Mouse (Mus musculus) heart, adult 2 months (tissue): ENCODE data around the gene Gm20388. TPM values are rescaled to one million over a fixed set of nuclear protein-coding genes. Genes with fewer than 3 reads are reported as not detected.

ENCODE experiments used
- DNase-seq, 2 experiments: peaks; one replicate each; pipeline ENCODE4 v3.0.0; 2021
- H3K27ac ChIP-seq: fragments of 200-600 bp; 2 replicates; pipeline ENCODE4 v1.8.1; 2022
- H3K27me3 ChIP-seq: fragments of 200-500 bp; 2 replicates; pipeline ENCODE4 v1.6.1; 2012; ENCODE audit warnings: mild to moderate bottlenecking, low read length, inconsistent platforms, mixed read lengths; ENCODE audit not compliant: control insufficient read depth, insufficient read depth
- H3K36me3 ChIP-seq: fragments of 200-500 bp; 2 replicates; pipeline ENCODE4 v1.6.1; 2012; ENCODE audit warnings: low read length, inconsistent platforms; ENCODE audit not compliant: control insufficient read depth, insufficient read depth
- H3K4me1 ChIP-seq: fragments of 200-500 bp; 2 replicates; pipeline ENCODE4 v1.6.1; 2011; ENCODE audit warnings: low read length; ENCODE audit not compliant: control insufficient read depth, insufficient read depth
- H3K4me3 ChIP-seq: fragments of 200-600 bp; 2 replicates; pipeline ENCODE4 v1.8.1; 2022
- H3K79me2 ChIP-seq: fragments of 200-500 bp; replicated peaks from 2 replicates; pipeline ENCODE4 v1.6.1; 2012; ENCODE audit warnings: mild to moderate bottlenecking, inconsistent platforms, low read length, moderate library complexity, mixed read lengths; ENCODE audit not compliant: control insufficient read depth, insufficient read depth
- H3K9ac ChIP-seq: fragments of 200-500 bp; 2 replicates; pipeline ENCODE4 v1.6.1; 2012; ENCODE audit warnings: low read depth, mild to moderate bottlenecking, control low read depth, inconsistent platforms, low read length, mixed read lengths
- CTCF ChIP-seq: fragments of 200-600 bp; IDR thresholded peaks from 2 replicates; pipeline ENCODE4 v1.8.1; 2022; ENCODE audit warnings: antibody characterized with exemption, mild to moderate bottlenecking, moderate library complexity
- EP300 ChIP-seq: fragments of 200-500 bp; IDR thresholded peaks from 2 replicates; pipeline ENCODE4 v1.6.1; 2011; ENCODE audit warnings: low read depth, low read length, control low read depth; ENCODE audit not compliant: insufficient read depth
- POLR2A ChIP-seq: fragments of 200-500 bp; IDR thresholded peaks from 2 replicates; pipeline ENCODE4 v1.6.1; 2011; ENCODE audit warnings: mild to moderate bottlenecking, low read depth, low read length, control low read depth; ENCODE audit not compliant: insufficient read depth
- WGBS: fragments of 180-500 bp; shearing (Covaris S2); methylation state at CpG from one replicate; pipeline ENCODE4 v1.1.7; 2018; 5-methylcytosine and 5-hydroxymethylcytosine counted together
- intact Hi-C: fragments of 180-260 bp; cut with DNase I; formaldehyde crosslinking; loops from one replicate; pipeline ENCODE4 v1.15.1; 2025
- polyA plus RNA-seq: library from polyadenylated mRNA; depleted of rRNA; stranded (reverse); fragments of >200 nt; gene quantifications from 2 replicates; pipeline ENCODE4 v1.2.3, GENCODE M21; 2012
- total RNA-seq, 2 experiments: library from RNA; stranded (reverse); gene quantifications; 2 replicates each; pipeline ENCODE4 v1.2.3; 2021

Gm20388 gene
- total and polyA plus RNA-seq, 3 experiments: 1.8 to 32.3 TPM; not detected in 1

- WGBS: 57% methylated on average over 13 of the region's 13 CpGs
- TF ChIP-seq POLR2A (no peak), EP300 (no peak), CTCF (no peak)
- intact Hi-C loops: no loop called here
Observed at GRCm38 (mm10) chr8:122548331-122548730, 2637.7 kb downstream of the Gm20388 start.

GRCm38 (mm10) chr8:122548891-122549439 lies 2638.3 kb downstream of the Gm20388 start:
- no peak for DNase-seq
- TF ChIP-seq POLR2A: no peak
- TF ChIP-seq CTCF: no peak
- no peak for TF ChIP-seq EP300
- peak overlapping the region; percentile 17 for H3K27ac ChIP-seq
- WGBS: 39% methylated on average over 3 of the region's 3 CpGs
- H3K4me3 ChIP-seq: no peak overlapping the region
- no peak overlapping the region for H3K9ac ChIP-seq
- peaks cover 11% of the 10 kb centered on the region for H3K4me1 ChIP-seq
- peaks cover 4% of the 10 kb centered on the region for H3K79me2 ChIP-seq
- H3K36me3 ChIP-seq: no peaks in the 10 kb centered on the region
- intact Hi-C loops: no loop called here
- H3K27me3 ChIP-seq: no peaks in the 10 kb centered on the region

More at GRCm38 (mm10) chr8:122548331-122548730, 2637.7 kb downstream of the Gm20388 start:
- H3K4me1 ChIP-seq: peaks cover 11% of the 10 kb centered on the region
- H3K4me3 ChIP-seq: no peak overlapping the region
- DNase-seq: no peak
- H3K79me2 ChIP-seq: peaks cover 6% of the 10 kb centered on the region
- H3K27me3 ChIP-seq: no peaks in the 10 kb centered on the region
- H3K9ac ChIP-seq: no peak overlapping the region
- no peaks in the 10 kb centered on the region for H3K36me3 ChIP-seq
- H3K27ac ChIP-seq: peak overlapping the region; percentile 80

- H3K4me3 ChIP-seq: peak overlapping the region; percentile 92
- H3K79me2 ChIP-seq: no peaks in the 10 kb centered on the region
- intact Hi-C loops: no loop called here
- WGBS: 7% methylated on average over 52 of the region's 52 CpGs
- peaks cover 11% of the 10 kb centered on the region for H3K4me1 ChIP-seq
- H3K36me3 ChIP-seq: no peaks in the 10 kb centered on the region
- peak overlapping the region; percentile 92 for H3K27ac ChIP-seq
- peak overlapping the region; percentile 97 for H3K9ac ChIP-seq
- TF ChIP-seq POLR2A: no peak
- no peak for TF ChIP-seq CTCF
- no peak for TF ChIP-seq EP300
- no peaks in the 10 kb centered on the region for H3K27me3 ChIP-seq
- peak in 1 of 2 experiments; percentile 76 for DNase-seq
Observed at GRCm38 (mm10) chr8:122550234-122550994, 2639.8 kb downstream of the Gm20388 start.

- Histone ChIP-seq H3K4me1 (peaks cover 11% of the 10 kb centered on the region), H3K27ac (peak overlapping the region; percentile 92), H3K9ac (peak overlapping the region; percentile 97), H3K4me3 (peak overlapping the region; percentile 92), H3K36me3 (no peaks in the 10 kb centered on the region), H3K79me2 (no peaks in the 10 kb centered on the region), H3K27me3 (no peaks in the 10 kb centered on the region)
- TF ChIP-seq CTCF: no peak
- TF ChIP-seq EP300: no peak
- no peak for TF ChIP-seq POLR2A
- DNase-seq: no peak
- intact Hi-C loops: loop anchor here (1.0 kb wide), 1 partner anchor 50 kb away; no protein-coding TSS in a partner anchor
- under 1% methylated on average over 43 of the region's 43 CpGs for WGBS
Observed at GRCm38 (mm10) chr8:122550995-122551264, 2640.3 kb downstream of the Gm20388 start.

- TF ChIP-seq EP300: peak; percentile 96
- TF ChIP-seq CTCF: peak; percentile 98
- peak; percentile 82 for TF ChIP-seq POLR2A
- Histone ChIP-seq H3K4me3 (peak within 1 kb of the TSS; percentile 92), H3K4me1 (peaks cover 14% of the 10 kb centered on the region), H3K27ac (peak within 1 kb of the TSS; percentile 92), H3K27me3 (no peaks in the 10 kb centered on the region), H3K79me2 (no peaks in the 10 kb centered on the region), H3K9ac (peak within 1 kb of the TSS; percentile 97), H3K36me3 (no peaks in the 10 kb centered on the region)
- WGBS: 10% methylated on average over 56 of the region's 56 CpGs
- intact Hi-C loops: loop anchor here (1.0 kb wide), 1 partner anchor 50 kb away; no protein-coding TSS in a partner anchor
- DNase-seq: peak; percentile 93 to 97
Observed at GRCm38 (mm10) chr8:122551265-122552051, 2640.8 kb downstream of the Gm20388 start, which contains the start of gene Piezo1. TSS of gene Piezo1 (minus strand) at chr8:122551329.

GRCm38 (mm10) chr8:122554786-122555185 lies 2644.1 kb downstream of the Gm20388 start:
- Histone ChIP-seq H3K9ac (no peak overlapping the region), H3K27ac (no peak overlapping the region), H3K27me3 (no peaks in the 10 kb centered on the region), H3K36me3 (no peaks in the 10 kb centered on the region), H3K79me2 (no peaks in the 10 kb centered on the region), H3K4me3 (no peak overlapping the region), H3K4me1 (peaks cover 7% of the 10 kb centered on the region)
- no peak for DNase-seq
- intact Hi-C loops: no loop called here
- 59% methylated on average over 6 of the region's 6 CpGs for WGBS
- TF ChIP-seq CTCF (no peak), POLR2A (no peak), EP300 (no peak)
